Mouse (Mus musculus) retina, postnatal 7 days (tissue): ENCODE measurements around the gene Sgca.

Experiments used
- DNase-seq: peaks from one replicate; pipeline ENCODE4 v3.0.0-alpha.2; 2012; ENCODE audit warnings: low read depth, low spot score

Sgca gene

GRCm38 (mm10) chr11:94913302-94914090, 62.6 kb downstream of the Sgca start:
- DNase-seq: no peak
